Mouse (Mus musculus) ovary, postnatal 36 days (tissue): Measurements from ENCODE around the gene Tmem164.

Source experiments
- DNase-seq: peaks from one replicate; pipeline ENCODE4 v3.0.0; 2022; ENCODE audit warnings: low spot score, mixed read lengths

The Tmem164 gene

GRCm38 (mm10) chrX:142828184-142828908, 147.1 kb downstream of the Tmem164 start:
- DNase-seq: no peak

DNA sequence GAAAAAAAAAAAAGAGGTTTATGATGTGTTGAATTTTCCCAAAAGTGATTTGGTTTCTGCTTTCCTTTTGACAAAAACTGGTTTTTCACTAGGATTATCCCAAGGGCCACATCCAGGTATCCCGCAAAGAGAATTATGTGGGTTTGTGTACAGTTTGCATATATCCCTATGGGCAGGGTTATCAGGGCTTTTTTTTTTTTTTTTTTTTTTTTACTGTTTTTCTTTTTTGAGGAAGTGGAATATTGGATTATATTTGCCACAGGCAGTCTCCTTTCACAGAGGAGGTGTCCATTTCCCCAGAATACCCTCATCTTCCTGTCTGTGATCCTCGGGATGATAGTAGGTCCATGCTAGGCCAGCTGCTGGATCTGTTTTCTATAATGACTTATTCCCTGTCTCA, 148.1 kb downstream of the Tmem164 start:
- no peak for DNase-seq

DNA sequence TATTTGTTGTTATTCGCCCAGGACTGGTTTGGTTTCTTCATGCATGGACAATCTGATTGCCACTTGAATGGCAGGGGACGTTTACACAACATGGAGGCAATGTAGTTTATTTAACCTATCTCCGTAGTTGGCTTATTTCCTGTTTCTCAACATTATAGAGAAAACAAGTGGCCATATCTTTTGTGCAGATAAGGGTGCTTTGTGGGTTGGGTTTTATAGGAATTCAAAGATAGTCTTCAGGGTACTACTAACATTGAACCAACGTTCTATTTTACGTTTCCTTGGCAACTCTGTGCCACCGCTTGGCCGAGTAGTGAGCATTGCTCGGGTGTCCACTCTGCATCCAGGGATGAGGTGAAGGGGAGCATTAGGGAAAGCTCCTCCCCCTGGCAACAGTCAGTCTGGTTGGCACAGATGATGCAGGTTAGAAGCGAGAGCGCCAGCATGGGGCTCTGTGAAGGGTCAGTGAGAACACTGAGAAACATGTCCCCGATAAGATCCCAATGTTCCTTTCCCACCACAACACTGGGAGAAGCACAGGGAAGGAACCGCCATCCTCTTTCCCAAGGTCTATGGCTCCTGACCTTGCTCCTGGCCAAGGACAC, 148.8 kb downstream of the Tmem164 start:
- no peak for DNase-seq

DNA sequence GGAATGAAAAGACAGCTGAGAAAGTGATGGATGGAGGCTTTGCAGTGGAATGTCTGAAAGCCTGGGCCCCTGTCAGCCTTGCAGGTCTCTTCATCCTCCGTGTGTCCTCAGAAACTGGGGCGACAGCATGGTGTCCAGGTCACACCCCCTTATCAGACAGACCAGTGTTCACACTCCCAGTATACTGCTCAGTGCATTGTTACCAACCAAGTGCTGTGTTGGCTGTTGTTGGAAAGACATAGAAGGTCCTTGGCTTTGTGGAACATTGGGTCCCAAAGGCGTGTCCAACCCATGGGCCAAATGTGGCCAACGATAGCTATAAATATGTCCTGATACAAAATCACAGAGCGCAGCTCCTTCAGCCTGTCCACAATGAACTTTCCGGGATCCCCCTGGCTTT, 149.4 kb downstream of the Tmem164 start:
- no peak for DNase-seq

GRCm38 (mm10) chrX:142832221-142832620, 151.0 kb downstream of the Tmem164 start:
- DNase-seq: no peak

GRCm38 (mm10) chrX:142833164-142833796, 152.1 kb downstream of the Tmem164 start:
- no peak for DNase-seq

- no peak for DNase-seq
These were observed 153.6 kb downstream of the Tmem164 start for GRCm38 (mm10) chrX:142834807-142835206.

DNA sequence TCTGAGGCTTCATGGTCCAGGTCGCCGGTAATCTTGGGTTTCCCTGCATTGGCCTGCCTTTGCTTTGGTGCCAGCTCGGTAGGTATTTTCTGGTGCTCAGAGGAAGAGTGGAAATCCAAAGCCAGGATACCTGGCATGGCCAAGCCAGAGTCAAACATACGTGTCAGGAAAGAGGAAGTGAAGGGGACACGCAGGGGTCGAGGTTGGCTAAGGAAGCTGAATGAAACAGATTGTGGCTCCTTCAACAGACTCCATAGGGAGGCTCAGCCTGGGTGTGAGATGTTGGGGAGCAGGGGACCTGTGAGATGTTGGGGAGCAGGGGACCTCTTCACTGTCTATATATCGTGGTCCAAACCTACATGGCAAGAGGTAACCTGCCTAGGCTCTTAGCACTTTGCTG, 155.2 kb downstream of the Tmem164 start:
- no peak for DNase-seq

- no peak for DNase-seq
These were observed 156.1 kb downstream of the Tmem164 start for GRCm38 (mm10) chrX:142837316-142837715.

GRCm38 (mm10) chrX:142838841-142839240, 157.6 kb downstream of the Tmem164 start:
- DNase-seq: no peak

DNA sequence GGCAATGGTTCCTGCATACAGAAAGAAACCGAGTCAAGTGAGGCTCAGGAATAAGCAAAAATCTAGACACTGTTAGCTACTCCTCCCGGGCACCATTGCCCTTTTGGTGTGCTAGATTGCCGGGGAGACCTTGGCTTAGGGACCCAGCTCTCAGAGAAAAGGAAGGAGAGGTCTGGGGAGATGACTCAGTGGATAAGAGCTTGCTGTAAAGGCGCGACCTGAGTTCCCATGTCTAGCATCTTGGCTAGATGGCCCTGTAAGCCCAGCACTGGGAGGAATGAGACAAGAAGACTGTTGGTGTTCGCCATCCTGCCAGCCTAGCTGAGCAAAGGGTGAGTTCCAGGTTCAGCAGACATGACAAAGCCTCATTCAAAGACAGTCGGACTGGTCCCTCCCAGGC, 158.2 kb downstream of the Tmem164 start:
- no peak for DNase-seq

DNA sequence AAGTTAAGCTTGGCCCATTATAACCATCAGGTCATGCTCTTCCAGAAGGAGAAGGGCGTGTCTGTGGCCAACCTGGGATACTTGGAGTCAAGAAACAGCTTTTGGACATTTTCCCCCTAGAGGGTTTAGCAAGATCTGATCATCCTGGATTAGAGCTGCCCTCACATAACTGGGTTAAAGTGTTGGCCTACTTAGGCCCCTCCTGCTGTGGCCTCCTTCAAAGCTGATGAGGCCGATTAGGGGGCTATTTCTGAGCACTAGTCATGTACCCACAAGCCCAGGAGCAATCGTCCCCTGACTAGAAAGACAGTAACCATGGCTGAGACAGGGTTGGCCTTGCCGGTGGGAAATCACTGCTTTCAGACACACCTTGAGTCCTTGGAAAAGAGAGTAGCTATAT, 160.7 kb downstream of the Tmem164 start:
- DNase-seq: no peak

DNA sequence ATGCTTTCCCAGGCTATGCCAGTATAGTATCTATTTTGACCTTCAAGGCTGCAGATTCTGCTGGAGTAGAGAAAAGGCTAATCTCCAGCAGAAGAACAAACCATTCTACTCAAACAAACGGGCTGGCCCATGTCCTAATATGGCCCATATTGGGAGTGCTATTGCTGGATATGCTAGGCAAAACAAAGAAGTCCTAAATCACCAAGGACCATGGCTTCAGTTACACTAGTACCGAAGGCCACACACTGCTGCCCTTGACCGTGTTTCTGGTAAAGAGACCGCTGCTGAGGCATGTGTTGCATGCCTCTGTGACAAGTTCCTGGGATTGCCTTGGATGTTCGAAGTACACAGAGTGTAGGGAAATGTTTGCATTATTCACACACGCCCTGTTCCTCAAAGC, 165.1 kb downstream of the Tmem164 start:
- peak; percentile 17 for DNase-seq

- no peak for DNase-seq
These were observed 166.8 kb downstream of the Tmem164 start for GRCm38 (mm10) chrX:142848032-142848431.

GRCm38 (mm10) chrX:142869844-142870243, 188.6 kb downstream of the Tmem164 start:
- DNase-seq: no peak

DNA sequence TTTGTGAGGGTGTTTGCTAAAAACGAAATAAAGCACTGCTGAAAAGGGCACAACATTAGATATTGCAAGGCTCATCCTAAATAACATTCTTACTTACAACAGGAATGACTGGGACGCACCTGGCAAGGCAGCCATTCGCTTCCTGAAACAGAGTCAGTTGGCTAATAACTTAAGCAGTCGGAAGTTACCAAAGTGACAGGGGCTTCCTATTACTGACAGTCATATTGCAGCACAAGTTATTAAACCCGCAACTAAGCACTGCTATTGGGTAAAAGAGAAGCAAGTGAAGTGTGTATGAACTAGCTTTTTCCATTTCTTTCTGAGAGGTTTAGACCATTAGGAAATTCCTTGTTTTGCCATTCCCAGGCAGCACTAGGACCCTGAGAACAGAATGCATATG, 201.0 kb downstream of the Tmem164 start:
- no peak for DNase-seq

- DNase-seq: no peak
These were observed 202.4 kb downstream of the Tmem164 start for GRCm38 (mm10) chrX:142883593-142883992.

GRCm38 (mm10) chrX:142885962-142886361, 204.8 kb downstream of the Tmem164 start:
- no peak for DNase-seq
